Mouse (Mus musculus) colon, adult 2 months (tissue): ENCODE results near the gene Nprl3. TPM values are rescaled to one million over a fixed set of nuclear protein-coding genes. Genes with fewer than 3 reads are reported as not detected.

ENCODE experiments used
- polyA plus RNA-seq: library from polyadenylated mRNA; depleted of rRNA; stranded (reverse); fragments of >200 nt; gene quantifications from 2 replicates; pipeline ENCODE4 v1.2.3, GENCODE M21; 2012; rRNA removed

The Nprl3 gene
- polyA plus RNA-seq, result 58.1 and 58.6 TPM in 2 replicates

DNA sequence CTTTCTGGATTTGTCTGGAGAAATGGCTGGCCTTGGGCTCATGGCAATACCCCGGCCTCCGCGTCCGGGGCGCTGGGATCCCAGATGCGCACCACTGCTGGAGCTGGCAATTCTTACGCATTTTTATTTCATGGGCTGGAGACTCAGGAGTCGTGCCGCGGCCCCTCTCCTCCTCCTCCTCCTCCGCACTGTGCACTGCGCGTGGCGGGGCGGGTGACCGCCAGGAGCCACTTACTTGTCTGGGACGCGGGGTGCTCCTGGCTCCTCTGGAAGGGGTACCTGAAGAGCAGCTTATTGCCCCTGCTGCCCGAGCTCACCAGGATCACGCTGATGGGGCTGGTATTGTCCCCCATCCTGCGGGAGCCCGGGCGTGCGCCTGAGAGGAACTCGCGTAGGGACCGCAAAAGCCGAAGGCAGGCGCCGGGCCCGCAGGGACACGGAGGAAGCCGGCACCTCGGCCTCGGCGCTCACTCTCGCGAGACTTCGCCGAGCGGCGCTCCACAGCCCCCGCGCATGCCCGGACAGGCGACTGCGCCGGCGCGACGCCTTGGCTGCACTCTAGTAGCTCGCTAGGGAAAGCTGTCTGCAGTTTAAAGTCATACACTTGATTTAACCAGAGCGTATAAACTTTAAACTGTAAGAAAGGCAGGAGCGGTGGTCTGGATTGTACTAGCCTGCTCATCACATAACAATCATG lies at the start of gene Nprl3:
Nprl3 (minus strand) TSS at position 520 of the 697 bp plus-strand sequence.

DNA sequence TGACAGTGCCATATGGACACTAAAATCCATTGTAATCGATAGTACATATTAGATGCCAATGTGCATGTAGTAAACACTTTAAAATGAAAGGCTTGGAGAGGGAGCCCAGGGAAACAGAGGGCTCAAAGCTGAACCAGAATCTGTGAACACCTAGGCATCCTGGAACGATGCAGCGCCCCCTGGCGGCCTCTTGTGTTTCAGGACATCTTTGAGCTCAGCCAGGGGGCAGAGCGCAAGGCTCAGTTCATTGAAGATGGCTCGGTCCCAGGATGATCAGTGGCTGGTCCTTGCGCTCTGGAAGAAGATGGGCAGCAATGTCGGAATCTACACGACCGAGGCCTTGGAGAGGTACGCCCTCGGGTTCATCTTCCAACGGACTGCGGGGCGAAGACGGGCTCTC lies 32.4 kb upstream of the Nprl3 start, which contains the start of gene Hbq1a:
Hbq1a (plus strand) TSS at position 205 of the 400 bp plus-strand sequence.

DNA sequence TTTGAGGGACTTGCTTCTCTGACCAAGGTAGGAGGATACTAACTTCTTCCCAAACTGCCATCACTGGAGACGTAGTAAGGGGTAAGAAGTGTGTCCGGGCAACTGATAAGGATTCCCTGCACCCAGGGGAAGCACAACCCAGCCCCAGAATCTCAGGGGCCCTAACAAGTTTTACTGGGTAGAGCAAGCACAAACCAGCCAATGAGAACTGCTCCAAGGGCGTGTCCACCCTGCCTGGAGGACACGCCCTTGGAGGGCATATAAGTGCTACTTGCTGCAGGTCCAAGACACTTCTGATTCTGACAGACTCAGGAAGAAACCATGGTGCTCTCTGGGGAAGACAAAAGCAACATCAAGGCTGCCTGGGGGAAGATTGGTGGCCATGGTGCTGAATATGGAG lies 28.7 kb upstream of the Nprl3 start, which contains the start of gene Hba-a2:
Hba-a2 (plus strand) TSS at position 287 of the 400 bp plus-strand sequence.

DNA sequence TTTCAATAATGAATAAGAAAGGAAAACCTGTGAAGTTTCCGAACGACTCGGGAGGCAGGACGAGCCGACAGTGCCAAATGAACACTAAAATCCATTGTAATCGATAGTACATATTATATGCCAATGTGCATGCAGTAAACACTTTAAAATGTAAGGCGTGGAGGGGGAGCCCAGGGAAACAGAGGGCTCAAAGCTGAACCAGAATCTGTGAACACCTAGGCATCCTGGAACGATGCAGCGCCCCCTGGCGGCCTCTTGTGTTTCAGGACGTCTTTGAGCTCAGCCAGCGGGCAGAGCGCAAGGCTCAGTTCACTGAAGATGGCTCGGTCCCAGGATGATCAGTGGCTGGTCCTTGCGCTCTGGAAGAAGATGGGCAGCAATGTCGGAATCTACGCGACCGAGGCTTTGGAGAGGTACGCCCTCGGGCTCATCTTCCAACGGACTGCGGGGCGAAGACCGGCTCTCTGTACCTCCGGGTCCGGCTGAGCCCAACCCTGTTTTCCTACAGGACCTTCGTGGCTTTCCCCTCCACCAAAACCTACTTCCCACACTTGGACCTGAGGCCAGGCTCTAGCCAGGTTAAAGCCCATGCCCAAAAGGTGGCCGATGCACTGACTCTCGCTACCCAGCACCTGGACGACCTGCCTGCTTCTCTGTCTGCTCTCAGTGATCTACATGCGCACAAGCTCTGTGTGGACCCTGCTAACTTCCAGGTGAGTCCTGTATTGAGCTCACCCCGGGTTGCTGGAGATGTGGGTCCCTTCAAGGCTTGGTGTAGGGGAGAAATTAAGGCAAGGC lies 19.4 kb upstream of the Nprl3 start, which contains the start of gene Hbq1b:
Hbq1b (plus strand) TSS at position 271 of the 798 bp plus-strand sequence.

DNA sequence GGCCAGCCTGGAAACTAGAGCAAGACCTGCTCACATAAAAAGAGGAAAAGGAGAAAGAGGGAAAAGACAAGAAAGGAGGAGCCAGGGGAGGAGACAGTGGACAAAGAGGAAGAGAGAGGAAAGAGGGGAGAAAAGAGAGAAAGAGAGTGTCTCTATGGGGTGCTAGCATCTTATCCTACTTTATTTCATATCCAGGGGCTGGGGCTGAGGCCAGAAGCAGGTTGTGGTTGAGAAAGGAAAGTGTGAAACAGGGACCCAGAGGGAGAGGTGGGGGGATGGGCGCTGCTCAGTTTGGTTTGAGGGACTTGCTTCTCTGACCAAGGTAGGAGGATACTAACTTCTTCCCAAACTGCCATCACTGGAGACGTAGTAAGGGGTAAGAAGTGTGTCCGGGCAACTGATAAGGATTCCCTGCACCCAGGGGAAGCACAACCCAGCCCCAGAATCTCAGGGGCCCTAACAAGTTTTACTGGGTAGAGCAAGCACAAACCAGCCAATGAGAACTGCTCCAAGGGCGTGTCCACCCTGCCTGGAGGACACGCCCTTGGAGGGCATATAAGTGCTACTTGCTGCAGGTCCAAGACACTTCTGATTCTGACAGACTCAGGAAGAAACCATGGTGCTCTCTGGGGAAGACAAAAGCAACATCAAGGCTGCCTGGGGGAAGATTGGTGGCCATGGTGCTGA lies 15.7 kb upstream of the Nprl3 start, which contains the start of gene Hba-a1:
Hba-a1 (plus strand) TSS at position 421 of the 687 bp plus-strand sequence.

DNA sequence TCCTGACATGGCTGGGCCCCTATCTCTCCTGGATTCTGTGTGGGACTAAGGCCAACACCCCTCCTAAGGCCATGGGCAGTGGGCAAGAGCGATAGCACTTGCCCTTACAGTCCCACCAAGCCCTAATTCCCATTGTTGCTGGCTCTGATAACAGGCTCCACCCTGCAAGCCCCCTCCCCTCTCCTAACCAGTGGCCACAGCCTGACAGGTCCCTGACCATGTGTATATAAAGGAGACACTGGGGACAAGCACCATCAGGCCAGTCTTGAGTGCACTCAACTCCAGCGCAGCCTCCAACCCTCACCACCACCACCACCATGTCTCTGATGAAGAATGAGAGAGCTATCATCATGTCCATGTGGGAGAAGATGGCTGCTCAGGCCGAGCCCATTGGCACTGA lies 8.8 kb upstream of the Nprl3 start, which contains the start of gene Hba-x:
Hba-x (plus strand) TSS at position 54 of the 400 bp plus-strand sequence.

DNA sequence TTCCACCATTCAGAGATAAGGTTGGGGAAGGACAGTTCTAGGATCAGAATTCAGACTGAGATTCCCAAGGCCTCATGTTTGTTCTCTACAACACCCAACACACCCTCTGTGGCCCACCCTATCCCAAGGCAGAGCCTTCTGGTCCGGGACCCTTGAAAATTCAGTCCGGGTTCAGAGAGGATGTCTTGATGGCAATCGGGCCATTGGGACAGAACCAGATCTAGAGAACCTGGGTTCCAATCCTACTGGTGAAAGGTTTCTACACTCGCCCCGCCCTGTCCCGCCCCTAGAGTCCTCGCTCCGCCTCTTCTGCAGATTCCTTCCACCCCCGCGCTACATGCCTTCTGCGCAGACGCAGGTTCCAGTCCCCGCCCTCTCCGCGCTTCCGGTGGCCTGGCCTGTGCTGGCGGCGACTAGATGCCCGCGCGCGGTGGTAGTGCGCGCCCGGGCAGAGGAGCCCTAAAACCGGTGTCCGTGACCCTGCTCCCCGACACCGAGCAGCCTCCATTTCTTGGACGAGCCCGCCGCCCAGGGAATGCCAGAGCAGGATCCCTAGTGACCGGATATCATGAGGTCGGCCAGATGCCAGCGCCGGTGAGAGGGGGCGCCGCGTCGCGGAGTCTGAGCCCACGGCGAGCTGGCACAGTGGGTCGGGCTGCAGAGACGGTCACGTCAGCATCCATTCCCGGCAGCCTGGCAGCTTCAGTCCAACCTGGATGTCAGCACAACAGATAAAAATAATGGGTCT lies 41.2 kb downstream of the Nprl3 start, which contains the start of gene Mpg:
Mpg (plus strand) TSS at position 382 of the 748 bp plus-strand sequence.

DNA sequence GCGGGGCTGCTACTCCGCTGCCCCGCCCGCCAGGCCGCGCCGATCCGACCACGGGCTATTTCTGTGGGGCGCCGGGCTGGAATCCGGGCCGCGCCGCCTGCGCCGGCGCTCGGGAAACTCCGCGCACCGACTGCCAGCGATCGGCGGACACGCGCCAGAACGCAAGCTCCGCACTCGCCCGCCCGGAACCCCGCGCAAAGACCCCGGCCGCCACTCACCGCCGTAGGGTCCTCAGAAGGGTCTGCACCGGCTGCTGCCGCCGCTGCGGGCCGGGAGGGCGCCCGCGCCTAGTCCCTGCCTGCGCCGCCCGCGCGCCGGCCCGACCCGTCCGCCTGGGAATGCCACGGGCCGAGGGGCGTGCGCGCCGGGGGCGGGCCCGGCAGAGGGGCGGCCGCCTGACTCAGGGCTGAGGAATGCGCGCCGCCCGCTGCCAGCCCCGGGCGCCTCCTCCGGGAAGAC lies 45.5 kb downstream of the Nprl3 start, which contains the start of gene Rhbdf1:
Rhbdf1 (minus strand) TSS at position 350 of the 459 bp plus-strand sequence.

DNA sequence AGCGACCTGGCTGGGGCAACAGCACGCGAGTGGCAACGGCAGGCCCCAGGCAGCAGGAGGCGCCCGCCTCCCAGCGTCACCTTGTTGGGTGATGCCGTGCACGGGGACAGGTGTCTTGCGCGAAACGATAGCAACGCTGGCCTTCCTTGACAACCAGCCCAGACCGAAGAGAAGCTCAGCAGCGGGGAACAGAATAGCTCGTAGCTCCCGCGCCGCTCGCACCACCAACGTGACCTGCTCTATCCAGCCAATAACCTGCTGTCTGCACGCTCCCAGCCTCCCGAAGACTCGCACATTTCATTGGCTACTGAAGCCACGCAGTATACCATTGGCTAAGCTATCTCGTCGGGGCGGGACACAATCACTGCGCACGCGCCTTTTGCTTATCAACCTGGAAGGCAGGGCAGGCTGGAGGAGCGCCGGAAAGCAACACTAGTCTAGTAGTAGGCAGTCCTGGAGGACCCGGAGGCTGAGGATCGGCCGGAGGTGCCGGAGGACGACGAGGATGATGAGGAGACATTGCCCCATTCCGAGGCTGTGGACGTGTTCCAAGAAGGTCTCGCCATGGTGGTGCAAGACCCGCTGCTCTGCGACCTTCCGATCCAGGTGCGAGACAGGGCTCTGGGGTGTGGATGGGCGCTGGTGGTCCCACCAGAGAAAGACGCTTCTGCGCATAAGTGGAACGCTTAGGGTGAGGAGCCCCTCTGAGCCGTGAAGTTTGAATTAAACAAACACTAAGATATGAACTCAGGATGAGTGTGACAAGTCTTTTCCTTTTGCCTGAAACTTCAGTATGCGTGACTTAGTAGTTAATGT lies 62.2 kb downstream of the Nprl3 start, which contains the start of gene Snrnp25:
Snrnp25 (plus strand) TSS at position 358 of the 816 bp plus-strand sequence.

DNA sequence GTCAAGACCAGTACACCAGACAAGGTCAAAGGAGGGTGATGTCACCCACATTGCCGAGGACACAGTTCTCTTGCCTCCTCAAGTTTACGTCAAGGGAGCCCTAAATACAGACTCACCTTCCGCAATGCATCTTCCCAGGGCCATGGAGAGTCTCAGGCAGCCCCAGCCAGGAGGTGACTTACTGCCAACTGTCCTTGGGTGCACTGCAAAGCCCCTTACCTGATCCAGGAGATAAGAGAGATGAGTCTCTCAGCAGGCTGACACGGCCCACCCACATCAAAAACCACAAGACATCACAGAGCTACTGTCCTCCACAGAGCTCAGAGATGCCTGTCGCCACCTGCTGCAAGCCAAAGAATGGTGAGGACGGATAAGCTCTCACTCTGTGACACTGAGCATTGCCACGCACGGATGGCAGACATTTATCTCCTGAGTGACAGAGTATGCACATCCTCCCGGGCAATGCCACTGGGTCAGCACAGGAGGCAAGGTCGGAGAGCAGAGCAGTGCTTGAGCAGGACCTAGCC lies 67.4 kb downstream of the Nprl3 start, which contains the start of gene Il9r:
Il9r (minus strand) TSS at position 205 of the 527 bp plus-strand sequence.

Other genes with a start within 250 kb of the Nprl3 start
- gene Il9r, start 67.4 kb downstream of the Nprl3 start, polyA plus RNA-seq, result 1.9 and 2.1 TPM in 2 replicates
- 49.0 and 54.1 TPM in 2 replicates for gene Snrnp25, start 62.3 kb downstream of the Nprl3 start, polyA plus RNA-seq
- 114 and 144 TPM in 2 replicates for gene Rhbdf1, start 45.4 kb downstream of the Nprl3 start, polyA plus RNA-seq
- 10.7 and 12.0 TPM in 2 replicates for gene Mpg, start 41.2 kb downstream of the Nprl3 start, polyA plus RNA-seq
- gene Hba-x, start 8.7 kb upstream of the Nprl3 start, polyA plus RNA-seq, result not detected in 2 replicates
- 151 and 983 TPM in 2 replicates for gene Hba-a1, start 15.8 kb upstream of the Nprl3 start, polyA plus RNA-seq
- 0.31 TPM in 1 of 2 replicates, not detected in the other for gene Hbq1b, start 19.3 kb upstream of the Nprl3 start, polyA plus RNA-seq
- 244 and 1,247 TPM in 2 replicates for gene Hba-a2, start 28.8 kb upstream of the Nprl3 start, polyA plus RNA-seq
- gene Hbq1a, start 32.4 kb upstream of the Nprl3 start, polyA plus RNA-seq, result 0.29 TPM in 1 of 2 replicates, not detected in the other
- 5.9 TPM in 2 replicates for gene Sh3pxd2b, start 80.1 kb upstream of the Nprl3 start, polyA plus RNA-seq
- 5.5 TPM in 2 replicates for gene Ubtd2, start 187.7 kb upstream of the Nprl3 start, polyA plus RNA-seq